Comparison of ENCODE assay signal across 9 mouse cellular contexts in genomic region chr11:68385021-68385821, GRCm38 (mm10). TPM values are rescaled to one million over a fixed set of nuclear protein-coding genes. Genes with fewer than 3 reads are reported as not detected.
DNase-seq lines count a peak whose midpoint lies in the region; ATAC-seq and TF ChIP-seq lines count a peak whose summit lies in the region.
"Had no signal": no experiment of that assay in that cellular context is flagged by ENCODE, and none has a peak within 500 bp of the region (broad histone marks: within the 10 kb centered on the region; RNA-seq: fewer than 3 reads in every experiment).

No protein-coding gene starts in this region.

- H3K27ac ChIP-seq in embryonic fibroblast, embryonic 13.5 days (ENCODE audit: insufficient read depth, low read length), result no peak overlapping the region
- H3K27ac ChIP-seq in hindbrain, embryonic 15.5 days (replicated peaks), result peak overlapping the region; percentile 74
- no peak overlapping the region for H3K27ac ChIP-seq in liver, embryonic 16.5 days (ENCODE audit: low read length)
- H3K27ac ChIP-seq: macrophage had no signal

- H3K4me2 ChIP-seq in hindbrain, embryonic 15.5 days, result peak overlapping the region; percentile 96
- peak overlapping the region; percentile 72; the same call in 1 of the 2 replicates for H3K4me2 ChIP-seq in liver, embryonic 16.5 days (ENCODE audit: low read depth, low read length)

- H3K36me3 ChIP-seq in hindbrain, embryonic 15.5 days, result no peaks in the 10 kb centered on the region
- H3K36me3 ChIP-seq in liver, embryonic 16.5 days (ENCODE audit: control insufficient read depth, insufficient read depth), result no peaks in the 10 kb centered on the region

- TF ChIP-seq CTCF in embryonic fibroblast, embryonic 13.5 days (IDR thresholded peaks at IDR 0.05; ENCODE audit: borderline replicate concordance, insufficient read depth, low read length), result no peak

- ATAC-seq in hindbrain, embryonic 15.5 days (ENCODE audit: low FRiP score, low read depth), result 0 out of 2 replicates have a peak, but pooled peaks have one; percentile 16
- ATAC-seq in liver, embryonic 16.5 days (ENCODE audit: low read depth), result no peak

- peak overlapping the region; percentile 53 for H3K4me3 ChIP-seq in embryonic fibroblast, embryonic 13.5 days (ENCODE audit: insufficient read depth, low read length)
- peak overlapping the region; percentile 53 for H3K4me3 ChIP-seq in hindbrain, embryonic 15.5 days
- peak overlapping the region; percentile 62; the same call in 1 of the 2 replicates for H3K4me3 ChIP-seq in liver, embryonic 16.5 days (ENCODE audit: low read depth, low read length)

- intact Hi-C loops in left cerebral cortex, postnatal 4 days (cut with DNase I), result no loop called here

- no peak for TF ChIP-seq POLR2A in embryonic fibroblast, embryonic 13.5 days (IDR thresholded peaks at IDR 0.05; ENCODE audit: low read depth, low read length)

- H3K9ac ChIP-seq in hindbrain, embryonic 15.5 days, result peak overlapping the region; percentile 58
- H3K9ac ChIP-seq in liver, embryonic 16.5 days (ENCODE audit: low read depth, low read length), result no peak overlapping the region

- H3K27me3 ChIP-seq in hindbrain, embryonic 15.5 days, result peaks cover 53% of the 10 kb centered on the region
- peaks cover 79% of the 10 kb centered on the region for H3K27me3 ChIP-seq in liver, embryonic 16.5 days (ENCODE audit: control insufficient read depth, insufficient read depth, low read depth, low read length)

- DNase-seq in left cerebral cortex, postnatal 4 days, result peak; percentile 53
- no peak for DNase-seq in left cerebral cortex, adult 8-10 months (ENCODE audit: low spot score in 2 of 2)
- peak; percentile 50 for DNase-seq in adrenal gland, adult 2 months
- DNase-seq in retina, embryonic 14.5 days (ENCODE audit: low spot score), result peak; percentile 59
- no peak for DNase-seq in MN1 (ENCODE audit: low spot score)

- H3K9me3 ChIP-seq in hindbrain, embryonic 15.5 days, result no peaks in the 10 kb centered on the region
- H3K9me3 ChIP-seq in liver, embryonic 16.5 days (replicated peaks; ENCODE audit: control insufficient read depth, low read length), result no peaks in the 10 kb centered on the region

- H3K4me1 ChIP-seq in embryonic fibroblast, embryonic 13.5 days (ENCODE audit: control insufficient read depth, insufficient read depth, low read length), result no peaks in the 10 kb centered on the region
- H3K4me1 ChIP-seq in hindbrain, embryonic 15.5 days (replicated peaks), result peaks cover 39% of the 10 kb centered on the region
- H3K4me1 ChIP-seq in liver, embryonic 16.5 days (ENCODE audit: control insufficient read depth, low read depth, low read length), result no peaks in the 10 kb centered on the region; the same call in 1 of the 2 replicates

- under 1% methylated on average over 94 of the region's 94 CpGs for WGBS in hindbrain, embryonic 15.5 days
- WGBS in liver, embryonic 16.5 days (ENCODE audit: insufficient replicate concordance), result under 1% methylated on average over 94 of the region's 94 CpGs

RNA-seq across cellular contexts. Expression of gene Ntn1, which starts 15.4 kb away (rescaled TPM):
- total RNA-seq in left cerebral cortex, postnatal 4 days (2021), result 10 to 100 TPM; 10.6 to 14.7 TPM
- total RNA-seq in left cerebral cortex, adult 8-10 months (2022), result 10 to 100 TPM in 1 of 4 experiments, 1 to 10 TPM in 3; 7.9 to 10.1 (median 8.8) TPM
- total RNA-seq in adrenal gland, adult 2 months (2021), result 10 to 100 TPM in 1 of 2 experiments, 1 to 10 TPM in 1; 9.9 to 16.1 TPM
- 16.0 and 19.9 TPM in 2 replicates for polyA plus RNA-seq in adrenal gland, adult 2 months (2012; rRNA removed)
- polyA plus RNA-seq in embryonic fibroblast, embryonic 13.5 days (2011; ENCODE audit: insufficient read length, low read depth, missing spikeins), result 3.7 and 6.1 TPM in 2 replicates
- 22.0 and 24.8 TPM in 2 replicates for polyA plus RNA-seq in hindbrain, embryonic 15.5 days (2015; fragmentation: Nextera tagmentation; extraction: Ambion mirVana)
- 0.14 and 0.28 TPM in 2 replicates for polyA plus RNA-seq in liver, embryonic 16.5 days (2015; fragmentation: Nextera tagmentation; extraction: Ambion mirVana)

RNA-seq across cellular contexts. Expression of gene Pik3r5, which starts 46.7 kb away (rescaled TPM):
- under 1 TPM; 0.56 to 0.97 TPM for total RNA-seq in left cerebral cortex, postnatal 4 days (2021)
- total RNA-seq in left cerebral cortex, adult 8-10 months (2022), result 1 to 10 TPM; 3.2 to 4.4 (median 3.7) TPM
- 1 to 10 TPM; 1.4 to 3.2 TPM for total RNA-seq in adrenal gland, adult 2 months (2021)
- 1.6 TPM in 2 replicates for polyA plus RNA-seq in adrenal gland, adult 2 months (2012; rRNA removed)
- polyA plus RNA-seq in embryonic fibroblast, embryonic 13.5 days (2011; ENCODE audit: insufficient read length, low read depth, missing spikeins), result 0.86 and 1.3 TPM in 2 replicates
- polyA plus RNA-seq in hindbrain, embryonic 15.5 days (2015; fragmentation: Nextera tagmentation; extraction: Ambion mirVana), result 0.30 and 0.47 TPM in 2 replicates
- 0.54 and 0.65 TPM in 2 replicates for polyA plus RNA-seq in liver, embryonic 16.5 days (2015; fragmentation: Nextera tagmentation; extraction: Ambion mirVana)

Comparison
In these comparisons a context has a peak if more than half of its experiments do, and no peak if none do; other contexts are left out.
1. DNase-seq: peak in left cerebral cortex, postnatal 4 days (single experiment), adrenal gland, adult 2 months (single experiment) and retina, embryonic 14.5 days (single experiment); none in left cerebral cortex, adult 8-10 months (0 of 2) and MN1 (single experiment).
2. Peak in every context shown above with its lines, with median percentiles within 50 percentile points of each other: H3K4me3 ChIP-seq.